In genomic region chr4:54962141-54962540, GRCm38 (mm10) we compare ENCODE assay signal across 19 mouse cellular contexts. TPM values are rescaled to one million over a fixed set of nuclear protein-coding genes. Genes with fewer than 3 reads are reported as not detected.
"Had no signal": no experiment of that assay in that cellular context is flagged by ENCODE, and none has a peak within 500 bp of the region (broad histone marks: within the 10 kb centered on the region; RNA-seq: fewer than 3 reads in every experiment).

No protein-coding gene starts in this region.

- H3K4me2 ChIP-seq: lung, embryonic 15.5 days; midbrain, embryonic 11.5 days; midbrain, embryonic 13.5 days; midbrain, embryonic 15.5 days; neural tube, embryonic 12.5 days; stomach, embryonic 15.5 days had no signal

- H3K9me3 ChIP-seq: lung, embryonic 15.5 days; midbrain, embryonic 13.5 days; midbrain, embryonic 15.5 days; neural tube, embryonic 12.5 days; stomach, embryonic 15.5 days had no signal

- H3K9ac ChIP-seq: lung, embryonic 15.5 days; midbrain, embryonic 13.5 days; midbrain, embryonic 15.5 days; neural tube, embryonic 12.5 days; stomach, embryonic 15.5 days had no signal

- ATAC-seq: lung, postnatal 0 days; midbrain, embryonic 13.5 days; midbrain, embryonic 15.5 days had no signal

- H3K36me3 ChIP-seq: lung, embryonic 15.5 days; midbrain, embryonic 15.5 days; stomach, embryonic 15.5 days had no signal

- H3K27me3 ChIP-seq: lung, embryonic 15.5 days; megakaryocyte, embryonic 14.5 days; midbrain, embryonic 13.5 days; midbrain, embryonic 15.5 days; neural tube, embryonic 12.5 days; stomach, embryonic 15.5 days had no signal

- H3K4me3 ChIP-seq: lung, embryonic 15.5 days; megakaryocyte, embryonic 14.5 days; midbrain, embryonic 13.5 days; midbrain, embryonic 15.5 days; neural tube, embryonic 12.5 days; stomach, embryonic 15.5 days had no signal

- H3K27ac ChIP-seq: lung, embryonic 15.5 days; macrophage; midbrain, embryonic 13.5 days; midbrain, embryonic 15.5 days; neural tube, embryonic 12.5 days; stomach, embryonic 15.5 days; stomach, postnatal 0 days had no signal

- DNase-seq: lung, adult 2 months; lung, postnatal 14 days; lung, postnatal 36 days; right cerebral cortex, postnatal 14 days; thymus, adult 2 months; thymus, postnatal 25 days; thymus, postnatal 4 days had no signal

RNA-seq across cellular contexts. Expression of gene Zfp462, which starts 17.3 kb away (rescaled TPM):
- total RNA-seq: monocyte, adult 5-6 weeks; neutrophil, adult 5-6 weeks had no signal
